Mouse (Mus musculus): ENCODE measurements around the gene Zfp637. TPM values are rescaled to one million over a fixed set of nuclear protein-coding genes. Genes with fewer than 3 reads are reported as not detected.

Zfp637 gene
- polyA plus RNA-seq, 1 experiment = not detected

GRCm38 (mm10) chr6:117878700-117879407, 37.9 kb downstream of the Zfp637 start:
- WGBS = 12% methylated on average over 26 of the region's 26 CpGs
- no peak for TF ChIP-seq CTCF (IDR thresholded peaks at IDR 0.05; ENCODE audit: insufficient read depth, low read depth, low read length)
- no peak for TF ChIP-seq POLR2A (IDR thresholded peaks at IDR 0.05; ENCODE audit: insufficient read depth, low read depth, low read length)

GRCm38 (mm10) chr6:117879408-117880115, 38.6 kb downstream of the Zfp637 start:
- TF ChIP-seq CTCF (IDR thresholded peaks at IDR 0.05; ENCODE audit: insufficient read depth, low read depth, low read length) = peak; percentile 96
- TF ChIP-seq POLR2A (IDR thresholded peaks at IDR 0.05; ENCODE audit: insufficient read depth, low read depth, low read length) = peak; percentile 91
- Histone ChIP-seq H3K4me1 (ENCODE audit: control insufficient read depth, insufficient read depth, low read length) (no peaks in the 10 kb centered on the region), H3K27ac (ENCODE audit: insufficient read depth, low read depth, low read length) (peak overlapping the region; percentile 98), H3K4me3 (ENCODE audit: insufficient read depth, low read depth, low read length) (peak overlapping the region; percentile 73)
- WGBS = under 1% methylated on average over 67 of the region's 67 CpGs

More at GRCm38 (mm10) chr6:117878700-117879407, 37.9 kb downstream of the Zfp637 start:
- no peaks in the 10 kb centered on the region for H3K4me1 ChIP-seq (ENCODE audit: control insufficient read depth, insufficient read depth, low read length)
- H3K27ac ChIP-seq (ENCODE audit: insufficient read depth, low read depth, low read length) = peak overlapping the region; percentile 98
- H3K4me3 ChIP-seq (ENCODE audit: insufficient read depth, low read depth, low read length) = peak overlapping the region; percentile 73

DNA sequence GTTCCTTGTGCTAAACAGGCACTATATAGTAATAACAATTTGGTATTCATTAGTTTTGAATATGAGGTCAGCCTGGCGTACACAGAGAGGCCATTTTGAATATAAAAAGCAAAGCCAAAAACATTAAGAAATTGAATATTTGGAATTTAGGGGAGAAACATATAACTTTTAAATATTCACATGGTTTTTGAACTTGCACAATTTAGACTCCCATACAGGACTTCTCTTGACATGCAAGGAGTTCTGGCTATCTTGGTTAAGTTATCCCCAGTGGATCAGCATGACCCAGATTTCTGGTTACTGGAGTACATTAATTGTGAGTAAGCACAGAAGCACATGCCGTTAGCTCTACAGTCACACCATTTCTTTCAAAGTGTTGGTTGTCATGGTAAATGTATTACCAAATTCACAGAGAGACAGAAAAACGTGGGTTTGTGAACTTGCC, 39.4 kb downstream of the Zfp637 start:
- Histone ChIP-seq H3K27ac (ENCODE audit: insufficient read depth, low read depth, low read length) (no peak overlapping the region), H3K4me3 (ENCODE audit: insufficient read depth, low read depth, low read length) (no peak overlapping the region), H3K4me1 (ENCODE audit: control insufficient read depth, insufficient read depth, low read length) (no peaks in the 10 kb centered on the region)
- WGBS = 8% methylated on average over 3 of the region's 3 CpGs
- TF ChIP-seq POLR2A (IDR thresholded peaks at IDR 0.05; ENCODE audit: insufficient read depth, low read depth, low read length) (no peak), CTCF (IDR thresholded peaks at IDR 0.05; ENCODE audit: insufficient read depth, low read depth, low read length) (no peak)

DNA sequence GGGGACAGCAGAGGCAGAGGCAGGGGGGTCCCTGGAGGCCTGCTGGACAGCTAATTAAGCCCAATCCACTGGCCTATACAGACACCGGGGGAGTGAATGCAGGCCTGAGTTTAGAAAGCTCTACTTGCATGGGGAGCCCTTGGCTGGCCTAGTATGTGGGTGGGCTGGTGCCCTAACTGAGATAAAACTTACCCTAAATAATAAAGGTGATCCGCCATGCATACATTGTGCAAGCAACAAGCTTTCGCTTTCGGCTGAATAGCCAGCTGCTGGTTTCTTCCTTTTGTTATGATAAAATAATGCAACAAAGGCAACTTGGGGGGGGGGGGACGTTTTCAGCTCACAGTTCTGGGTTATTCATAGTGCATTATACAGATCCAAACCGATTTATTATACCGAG, 40.2 kb downstream of the Zfp637 start:
- 60% methylated on average over 7 of the region's 7 CpGs for WGBS
- no peak overlapping the region for H3K4me3 ChIP-seq (ENCODE audit: insufficient read depth, low read depth, low read length)
- TF ChIP-seq CTCF (IDR thresholded peaks at IDR 0.05; ENCODE audit: insufficient read depth, low read depth, low read length) = no peak
- no peak for TF ChIP-seq POLR2A (IDR thresholded peaks at IDR 0.05; ENCODE audit: insufficient read depth, low read depth, low read length)
- no peak overlapping the region for H3K27ac ChIP-seq (ENCODE audit: insufficient read depth, low read depth, low read length)
- H3K4me1 ChIP-seq (ENCODE audit: control insufficient read depth, insufficient read depth, low read length) = no peaks in the 10 kb centered on the region

- no peak for TF ChIP-seq POLR2A (IDR thresholded peaks at IDR 0.05; ENCODE audit: insufficient read depth, low read depth, low read length)
- no peak for TF ChIP-seq CTCF (IDR thresholded peaks at IDR 0.05; ENCODE audit: insufficient read depth, low read depth, low read length)
- no peaks in the 10 kb centered on the region for H3K4me1 ChIP-seq (ENCODE audit: control insufficient read depth, insufficient read depth, low read length)
- WGBS = 83% methylated on average over 7 of the region's 7 CpGs
- H3K27ac ChIP-seq (ENCODE audit: insufficient read depth, low read depth, low read length) = no peak overlapping the region
- H3K4me3 ChIP-seq (ENCODE audit: insufficient read depth, low read depth, low read length) = no peak overlapping the region
These were observed 41.0 kb downstream of the Zfp637 start for GRCm38 (mm10) chr6:117881997-117882396.

DNA sequence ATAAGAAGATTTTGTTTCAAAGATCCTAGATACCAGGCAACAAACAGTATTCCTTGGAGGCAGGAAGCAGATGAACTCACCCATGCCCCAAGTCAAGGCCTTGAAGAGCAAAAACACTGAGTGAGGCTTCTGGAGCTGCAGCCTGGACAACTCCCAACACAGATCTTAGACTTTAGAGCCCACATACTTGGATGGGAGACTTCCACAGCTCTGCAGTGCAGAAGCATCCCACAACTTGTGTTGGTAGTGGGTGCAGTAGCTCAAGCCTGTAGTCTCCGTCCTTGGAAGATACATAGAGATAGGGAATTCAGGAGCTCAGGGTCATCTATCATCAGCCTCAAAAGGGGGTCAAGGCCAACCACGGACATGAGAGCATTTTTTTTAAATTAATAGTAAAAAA, 45.0 kb downstream of the Zfp637 start:
- WGBS = 89% methylated on average over 2 of the region's 2 CpGs
- no peak overlapping the region for H3K4me3 ChIP-seq (ENCODE audit: insufficient read depth, low read depth, low read length)
- H3K4me1 ChIP-seq (ENCODE audit: control insufficient read depth, insufficient read depth, low read length) = peaks cover 4% of the 10 kb centered on the region; the same call in 1 of the 2 replicates
- TF ChIP-seq POLR2A (IDR thresholded peaks at IDR 0.05; ENCODE audit: insufficient read depth, low read depth, low read length) (no peak), CTCF (IDR thresholded peaks at IDR 0.05; ENCODE audit: insufficient read depth, low read depth, low read length) (no peak)
- no peak overlapping the region for H3K27ac ChIP-seq (ENCODE audit: insufficient read depth, low read depth, low read length)

GRCm38 (mm10) chr6:117888032-117888431, 47.1 kb downstream of the Zfp637 start:
- peaks cover 4% of the 10 kb centered on the region; the same call in 1 of the 2 replicates for H3K4me1 ChIP-seq (ENCODE audit: control insufficient read depth, insufficient read depth, low read length)
- no peak for TF ChIP-seq CTCF (IDR thresholded peaks at IDR 0.05; ENCODE audit: insufficient read depth, low read depth, low read length)
- no peak for TF ChIP-seq POLR2A (IDR thresholded peaks at IDR 0.05; ENCODE audit: insufficient read depth, low read depth, low read length)
- 76% methylated on average over 1 of the region's 1 CpGs for WGBS
- no peak overlapping the region for H3K4me3 ChIP-seq (ENCODE audit: insufficient read depth, low read depth, low read length)
- no peak overlapping the region for H3K27ac ChIP-seq (ENCODE audit: insufficient read depth, low read depth, low read length)

DNA sequence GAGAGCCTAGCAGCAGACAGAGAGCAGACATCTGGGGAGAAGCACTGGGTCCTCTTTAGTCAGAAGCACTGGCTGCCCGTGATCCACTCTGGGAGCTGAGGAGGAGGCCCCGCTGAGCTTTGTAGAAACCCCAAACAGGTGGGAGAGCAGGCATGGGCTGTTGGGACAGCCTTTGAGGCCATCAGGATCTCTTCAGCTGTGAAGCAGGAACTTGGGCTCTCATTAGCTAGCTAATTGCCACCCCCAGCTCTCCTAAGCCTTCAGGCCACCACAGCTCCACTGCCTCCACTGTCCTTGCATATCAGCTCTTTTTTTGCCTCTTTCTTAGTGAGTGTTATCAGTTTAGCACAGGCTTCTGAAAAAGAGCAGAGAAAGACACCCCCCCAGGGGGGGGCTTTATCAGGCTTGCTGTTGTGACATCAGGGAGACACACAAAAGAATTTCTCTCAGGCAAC, 47.7 kb downstream of the Zfp637 start:
- TF ChIP-seq CTCF (IDR thresholded peaks at IDR 0.05; ENCODE audit: insufficient read depth, low read depth, low read length) (no peak), POLR2A (IDR thresholded peaks at IDR 0.05; ENCODE audit: insufficient read depth, low read depth, low read length) (no peak)
- Histone ChIP-seq H3K4me1 (ENCODE audit: control insufficient read depth, insufficient read depth, low read length) (peaks cover 4% of the 10 kb centered on the region; the same call in 1 of the 2 replicates), H3K27ac (ENCODE audit: insufficient read depth, low read depth, low read length) (no peak overlapping the region), H3K4me3 (ENCODE audit: insufficient read depth, low read depth, low read length) (no peak overlapping the region)
- WGBS = 70% methylated on average over 2 of the region's 2 CpGs

GRCm38 (mm10) chr6:117890257-117890656, 49.3 kb downstream of the Zfp637 start:
- Histone ChIP-seq H3K4me1 (ENCODE audit: control insufficient read depth, insufficient read depth, low read length) (peaks cover 4% of the 10 kb centered on the region; the same call in 1 of the 2 replicates), H3K4me3 (ENCODE audit: insufficient read depth, low read depth, low read length) (no peak overlapping the region), H3K27ac (ENCODE audit: insufficient read depth, low read depth, low read length) (no peak overlapping the region)
- 92% methylated on average over 6 of the region's 6 CpGs for WGBS
- TF ChIP-seq CTCF (IDR thresholded peaks at IDR 0.05; ENCODE audit: insufficient read depth, low read depth, low read length) (no peak), POLR2A (IDR thresholded peaks at IDR 0.05; ENCODE audit: insufficient read depth, low read depth, low read length) (no peak)

Data from olfactory bulb, adult 2 months (tissue).